Mouse (Mus musculus) regulatory T cell (primary cell): ENCODE data around the gene Nktr.

Source experiments
- in situ Hi-C: fragments of 300-600 bp; cut with MboI, MseI; formaldehyde crosslinking; loops from one replicate; pipeline ENCODE4 v1.15.1; 2025; ENCODE audit warnings: high pct_unique_total_duplicates

The Nktr gene

GRCm38 (mm10) chr9:121707801-121708200 is 11.2 kb upstream of the Nktr start:
- in situ Hi-C loops, result loop anchor here (25.0 kb wide), 1 partner anchor 1120 kb away; no protein-coding TSS in a partner anchor

- in situ Hi-C loops, result loop anchor here (25.0 kb wide), 1 partner anchor 1121 kb away; no protein-coding TSS in a partner anchor
Observed at GRCm38 (mm10) chr9:121708506-121709486, 10.2 kb upstream of the Nktr start.

GRCm38 (mm10) chr9:121709898-121710583 is 8.9 kb upstream of the Nktr start, which contains the start of gene Ss18l2:
Gene Ss18l2, plus strand, starts transcription at chr9:121710329.
- in situ Hi-C loops, result loop anchor here (10.0 to 25.0 kb wide), 2 partner anchors 1123 to 1655 kb away; partner anchors contain the start of gene Lars2

- in situ Hi-C loops, result loop anchor here (10.0 to 25.0 kb wide), 2 partner anchors 1123 to 1654 kb away; partner anchors contain the start of gene Lars2
Observed at GRCm38 (mm10) chr9:121710584-121710975, 8.4 kb upstream of the Nktr start.

- in situ Hi-C loops, result loop anchor here (10.0 to 25.0 kb wide), 2 partner anchors 1130 to 1648 kb away; partner anchors contain the start of gene Lars2
Observed at GRCm38 (mm10) chr9:121717048-121717447, 1.9 kb upstream of the Nktr start.

- in situ Hi-C loops, result loop anchor here (10.0 to 25.0 kb wide), 2 partner anchors 1131 to 1647 kb away; partner anchors contain the start of gene Lars2
Observed at GRCm38 (mm10) chr9:121718070-121718705, 781 bp upstream of the Nktr start.

GRCm38 (mm10) chr9:121719347-121720331 is 670 bp downstream of the Nktr start:
- in situ Hi-C loops, result loop anchor here (10.0 to 25.0 kb wide), 2 partner anchors 1132 to 1645 kb away; partner anchors contain the start of gene Lars2

GRCm38 (mm10) chr9:121740490-121740889 is 21.5 kb downstream of the Nktr start:
- in situ Hi-C loops, result no loop called here

- in situ Hi-C loops, result no loop called here
Observed at GRCm38 (mm10) chr9:121741168-121741567, 22.2 kb downstream of the Nktr start.

GRCm38 (mm10) chr9:121744051-121744450 is 25.1 kb downstream of the Nktr start:
- in situ Hi-C loops, result no loop called here

- in situ Hi-C loops, result loop anchor here (25.0 kb wide), 1 partner anchor 1235 kb away; no protein-coding TSS in a partner anchor
Observed at GRCm38 (mm10) chr9:121752774-121753173, 33.8 kb downstream of the Nktr start.

GRCm38 (mm10) chr9:121754624-121755023 is 35.7 kb downstream of the Nktr start:
- in situ Hi-C loops, result loop anchor here (25.0 kb wide), 1 partner anchor 1233 kb away; no protein-coding TSS in a partner anchor

GRCm38 (mm10) chr9:121756785-121757184 is 37.8 kb downstream of the Nktr start:
- in situ Hi-C loops, result loop anchor here (25.0 kb wide), 1 partner anchor 1231 kb away; no protein-coding TSS in a partner anchor

GRCm38 (mm10) chr9:121757432-121757831 is 38.5 kb downstream of the Nktr start:
- in situ Hi-C loops, result loop anchor here (25.0 kb wide), 1 partner anchor 1230 kb away; no protein-coding TSS in a partner anchor

- in situ Hi-C loops, result loop anchor here (25.0 kb wide), 1 partner anchor 1229 kb away; no protein-coding TSS in a partner anchor
Observed at GRCm38 (mm10) chr9:121757835-121758814, 39.2 kb downstream of the Nktr start.

GRCm38 (mm10) chr9:121759091-121760081 is 40.4 kb downstream of the Nktr start, which contains the start of gene Zfp651:
Gene Zfp651, plus strand, starts transcription at chr9:121759330.
- in situ Hi-C loops, result loop anchor here (25.0 kb wide), 1 partner anchor 1228 kb away; no protein-coding TSS in a partner anchor
